Mouse (Mus musculus) erythroid progenitor cell, adult 5-6 weeks (primary cell): ENCODE data around the gene Osbpl5. TPM values are rescaled to one million over a fixed set of nuclear protein-coding genes. Genes with fewer than 3 reads are reported as not detected.

ENCODE experiments used
- ATAC-seq: replicated peaks from 2 replicates; pipeline ENCODE4 v1.8.0; 2016; ENCODE audit warnings: moderate number of reproducible peaks, mild to moderate bottlenecking, moderate TSS enrichment, inconsistent platforms; ENCODE audit not compliant: poor library complexity, low FRiP score, severe bottlenecking
- total RNA-seq, 2 experiments: library from RNA; stranded (forward) in 1 of 2; stranded (reverse) in 1 of 2; fragments of 150-400 nt in 1 of 2; fragments of 186-747, 209-891 nt in 1 of 2; gene quantifications; 2 replicates each; pipeline versions ENCODE4 v1.2.3 to v1.2.4; 2015 to 2017; ENCODE audit warnings: low replicate concordance in 2 of 2

Osbpl5 gene
- total RNA-seq (2015; ENCODE audit: low replicate concordance) (2.1 TPM in 1 of 2 replicates, not detected in the other), total RNA-seq (2017; ENCODE audit: low replicate concordance) (0.68 and 2.1 TPM in 2 replicates)

- no peak for ATAC-seq
These were observed at the start of gene Osbpl5 for GRCm38 (mm10) chr7:143756125-143757026. Osbpl5 (minus strand) TSS chr7:143756985.

GRCm38 (mm10) chr7:143805199-143805624 is 48.4 kb upstream of the Osbpl5 start:
- no peak for ATAC-seq

- ATAC-seq, result no peak
These were observed 44.6 kb upstream of the Osbpl5 start for GRCm38 (mm10) chr7:143801195-143802065.

- no peak for ATAC-seq
These were observed 44.0 kb upstream of the Osbpl5 start for GRCm38 (mm10) chr7:143800770-143801169.

- ATAC-seq, result no peak
These were observed 42.0 kb upstream of the Osbpl5 start for GRCm38 (mm10) chr7:143798783-143799182.

GRCm38 (mm10) chr7:143793121-143793520 is 36.3 kb upstream of the Osbpl5 start:
- ATAC-seq, result no peak

GRCm38 (mm10) chr7:143792336-143792985 is 35.7 kb upstream of the Osbpl5 start:
- ATAC-seq, result no peak

GRCm38 (mm10) chr7:143783996-143784829 is 27.4 kb upstream of the Osbpl5 start, which contains the start of gene Mrgpre:
Mrgpre (minus strand) TSS chr7:143784500.
- ATAC-seq, result no peak

- ATAC-seq, result 0 out of 2 replicates have a peak, but pooled peaks have one; percentile 36
These were observed 26.7 kb upstream of the Osbpl5 start for GRCm38 (mm10) chr7:143783378-143783995.

GRCm38 (mm10) chr7:143777375-143777774 is 20.6 kb upstream of the Osbpl5 start:
- ATAC-seq, result no peak

GRCm38 (mm10) chr7:143776137-143776536 is 19.4 kb upstream of the Osbpl5 start:
- no peak for ATAC-seq

- ATAC-seq, result no peak
These were observed 12.7 kb upstream of the Osbpl5 start for GRCm38 (mm10) chr7:143769461-143769860.

GRCm38 (mm10) chr7:143768267-143768666 is 11.5 kb upstream of the Osbpl5 start:
- ATAC-seq, result no peak

- ATAC-seq, result no peak
These were observed 10.1 kb upstream of the Osbpl5 start, which contains the start of gene Mrgprg for GRCm38 (mm10) chr7:143766893-143767292. Mrgprg (minus strand) TSS chr7:143766993.

GRCm38 (mm10) chr7:143764876-143765530 is 8.2 kb upstream of the Osbpl5 start:
- no peak for ATAC-seq

GRCm38 (mm10) chr7:143763794-143764193 is 7.0 kb upstream of the Osbpl5 start:
- peak; percentile 44; the same call in 1 of the 2 replicates for ATAC-seq

- ATAC-seq, result no peak
These were observed 2.2 kb upstream of the Osbpl5 start for GRCm38 (mm10) chr7:143758956-143759355.

- ATAC-seq, result no peak
These were observed 911 bp upstream of the Osbpl5 start for GRCm38 (mm10) chr7:143757696-143758095.
